Mouse (Mus musculus): Measurements from ENCODE around the gene Stpg3. TPM values are rescaled to one million over a fixed set of nuclear protein-coding genes. Genes with fewer than 3 reads are reported as not detected.
A peak's percentile ranks its signal among the peaks of the same experiment; 100 is the strongest.

The Stpg3 gene
- polyA plus RNA-seq, 1 experiment from 2014 or later, result not detected

GRCm38 (mm10) chr2:25167481-25167880 is 47.0 kb downstream of the Stpg3 start:
- H3K9me3 ChIP-seq (ENCODE audit: control insufficient read depth, low read length), result no peaks in the 10 kb centered on the region
- WGBS, result 13% methylated on average over 4 of the region's 4 CpGs
- peak overlapping the region; percentile 61 to 77 for H3K27ac ChIP-seq (replicated peaks in 1 of 2; ENCODE audit: control insufficient read depth in 1 of 2, insufficient read depth in 1 of 2, low read depth in 2 of 2, low read length in 2 of 2)
- no peaks in the 10 kb centered on the region for H3K27me3 ChIP-seq (ENCODE audit: control insufficient read depth, insufficient read depth, low read length)
- H3K4me3 ChIP-seq (ENCODE audit: control insufficient read depth in 1 of 2, insufficient read depth in 1 of 2, low read depth in 1 of 2, low read length in 2 of 2), result peak overlapping the region; percentile 40 to 51
- ATAC-seq (ENCODE audit: insufficient number of reproducible peaks, insufficient read depth, low FRiP score, low read depth), result no peak
- no peaks in the 10 kb centered on the region for H3K36me3 ChIP-seq (ENCODE audit: control insufficient read depth, insufficient read depth, low read length)
- peak overlapping the region; percentile 70 for H3K9ac ChIP-seq (ENCODE audit: low read length)
- peaks cover 19 to 27% of the 10 kb centered on the region in 2 experiments for H3K4me1 ChIP-seq (ENCODE audit: control insufficient read depth in 2 of 2, insufficient read depth in 2 of 2, low read length in 2 of 2)
- H3K4me2 ChIP-seq (ENCODE audit: low read length), result peak overlapping the region; percentile 73

Other genes with a start within 250 kb of the Stpg3 start
- gene Mrpl41, start 239.5 kb downstream of the Stpg3 start, polyA plus RNA-seq (2014; fragmentation: Nextera tagmentation; extraction: Ambion mirVana), result 137 and 139 TPM in 2 replicates
- 13.2 and 15.1 TPM in 2 replicates for gene Pnpla7, start 238.6 kb downstream of the Stpg3 start, polyA plus RNA-seq (2014; fragmentation: Nextera tagmentation; extraction: Ambion mirVana)
- 43.2 and 48.1 TPM in 2 replicates for gene Nsmf, start 160.3 kb downstream of the Stpg3 start, polyA plus RNA-seq (2014; fragmentation: Nextera tagmentation; extraction: Ambion mirVana)
- not detected in 2 replicates for gene Entpd8, start 134.3 kb downstream of the Stpg3 start, polyA plus RNA-seq (2014; fragmentation: Nextera tagmentation; extraction: Ambion mirVana)
- not detected in 2 replicates for gene Noxa1, start 119.5 kb downstream of the Stpg3 start, polyA plus RNA-seq (2014; fragmentation: Nextera tagmentation; extraction: Ambion mirVana)
- 11.9 and 13.9 TPM in 2 replicates for gene Nrarp, start 33.9 kb downstream of the Stpg3 start, polyA plus RNA-seq (2014; fragmentation: Nextera tagmentation; extraction: Ambion mirVana)
- 6.5 and 8.0 TPM in 2 replicates for gene Tor4a, start 17.8 kb downstream of the Stpg3 start, polyA plus RNA-seq (2014; fragmentation: Nextera tagmentation; extraction: Ambion mirVana)
- 58.4 and 65.9 TPM in 2 replicates for gene Nelfb, start 3.1 kb downstream of the Stpg3 start, polyA plus RNA-seq (2014; fragmentation: Nextera tagmentation; extraction: Ambion mirVana)
- gene Fam166a, start 4.1 kb upstream of the Stpg3 start, polyA plus RNA-seq (2014; fragmentation: Nextera tagmentation; extraction: Ambion mirVana), result 0.93 TPM in 1 of 2 replicates, not detected in the other
- 342 and 395 TPM in 2 replicates for gene Tubb4b, start 10.1 kb upstream of the Stpg3 start, polyA plus RNA-seq (2014; fragmentation: Nextera tagmentation; extraction: Ambion mirVana)
- not detected in 2 replicates for gene Slc34a3, start 19.7 kb upstream of the Stpg3 start, polyA plus RNA-seq (2014; fragmentation: Nextera tagmentation; extraction: Ambion mirVana)
- not detected in 2 replicates for gene Rnf224, start 22.1 kb upstream of the Stpg3 start, polyA plus RNA-seq (2014; fragmentation: Nextera tagmentation; extraction: Ambion mirVana)
- 5.3 and 8.0 TPM in 2 replicates for gene Rnf208, start 27.6 kb upstream of the Stpg3 start, polyA plus RNA-seq (2014; fragmentation: Nextera tagmentation; extraction: Ambion mirVana)
- not detected in 2 replicates for gene Cysrt1, start 27.8 kb upstream of the Stpg3 start, polyA plus RNA-seq (2014; fragmentation: Nextera tagmentation; extraction: Ambion mirVana)
- 1.8 and 2.4 TPM in 2 replicates for gene AL732309.1, start 32.2 kb upstream of the Stpg3 start, polyA plus RNA-seq (2014; fragmentation: Nextera tagmentation; extraction: Ambion mirVana)
- 12.3 and 16.3 TPM in 2 replicates for gene Tmem203, start 40.8 kb upstream of the Stpg3 start, polyA plus RNA-seq (2014; fragmentation: Nextera tagmentation; extraction: Ambion mirVana)
- gene Tprn, start 48.0 kb upstream of the Stpg3 start, polyA plus RNA-seq (2014; fragmentation: Nextera tagmentation; extraction: Ambion mirVana), result 2.3 and 3.1 TPM in 2 replicates
- 150 and 163 TPM in 2 replicates for gene Ssna1, start 57.8 kb upstream of the Stpg3 start, polyA plus RNA-seq (2014; fragmentation: Nextera tagmentation; extraction: Ambion mirVana)
- 70.2 and 71.3 TPM in 2 replicates for gene Anapc2, start 57.8 kb upstream of the Stpg3 start, polyA plus RNA-seq (2014; fragmentation: Nextera tagmentation; extraction: Ambion mirVana)
- gene Tmem210, start 73.5 kb upstream of the Stpg3 start, polyA plus RNA-seq (2014; fragmentation: Nextera tagmentation; extraction: Ambion mirVana), result not detected in 2 replicates
- not detected in 2 replicates for gene Lrrc26, start 75.3 kb upstream of the Stpg3 start, polyA plus RNA-seq (2014; fragmentation: Nextera tagmentation; extraction: Ambion mirVana)
- gene Grin1, start 104.5 kb upstream of the Stpg3 start, polyA plus RNA-seq (2014; fragmentation: Nextera tagmentation; extraction: Ambion mirVana), result 0.05 TPM in 1 of 2 replicates, not detected in the other
- gene Man1b1, start 117.7 kb upstream of the Stpg3 start, polyA plus RNA-seq (2014; fragmentation: Nextera tagmentation; extraction: Ambion mirVana), result 42.8 and 48.1 TPM in 2 replicates
- 11.5 and 12.4 TPM in 2 replicates for gene Dpp7, start 141.7 kb upstream of the Stpg3 start, polyA plus RNA-seq (2014; fragmentation: Nextera tagmentation; extraction: Ambion mirVana)
- 17.6 and 18.3 TPM in 2 replicates for gene Uap1l1, start 151.0 kb upstream of the Stpg3 start, polyA plus RNA-seq (2014; fragmentation: Nextera tagmentation; extraction: Ambion mirVana)
- gene Sapcd2, start 157.7 kb upstream of the Stpg3 start, polyA plus RNA-seq (2014; fragmentation: Nextera tagmentation; extraction: Ambion mirVana), result 14.4 and 17.7 TPM in 2 replicates
- gene Entpd2, start 181.2 kb upstream of the Stpg3 start, polyA plus RNA-seq (2014; fragmentation: Nextera tagmentation; extraction: Ambion mirVana), result 0.81 and 0.85 TPM in 2 replicates
- 29.3 and 29.5 TPM in 2 replicates for gene Npdc1, start 184.7 kb upstream of the Stpg3 start, polyA plus RNA-seq (2014; fragmentation: Nextera tagmentation; extraction: Ambion mirVana)
- 0.14 TPM in 1 of 2 replicates, not detected in the other for gene Fut7, start 208.6 kb upstream of the Stpg3 start, polyA plus RNA-seq (2014; fragmentation: Nextera tagmentation; extraction: Ambion mirVana)
- 3.8 and 4.3 TPM in 2 replicates for gene Abca2, start 214.1 kb upstream of the Stpg3 start, polyA plus RNA-seq (2014; fragmentation: Nextera tagmentation; extraction: Ambion mirVana)
- gene Clic3, start 242.2 kb upstream of the Stpg3 start, polyA plus RNA-seq (2014; fragmentation: Nextera tagmentation; extraction: Ambion mirVana), result 3.8 and 4.6 TPM in 2 replicates
- 31.0 and 32.6 TPM in 2 replicates for gene Paxx, start 246.5 kb upstream of the Stpg3 start, polyA plus RNA-seq (2014; fragmentation: Nextera tagmentation; extraction: Ambion mirVana)